Mouse (Mus musculus) neural tube, embryonic 13.5 days (tissue): Measurements from ENCODE around the gene Nobox. TPM values are rescaled to one million over a fixed set of nuclear protein-coding genes. Genes with fewer than 3 reads are reported as not detected.

Experiments
- ATAC-seq: fragments of 200-750 bp; cut with Nextera tagmentation; 2 replicates; pipeline ENCODE4 v1.8.0; 2017; ENCODE audit warnings: low read depth, mild to moderate bottlenecking, moderate TSS enrichment, moderate library complexity
- H3K27ac ChIP-seq: fragments of 300-500 bp; sonication (generic); replicated peaks from 2 replicates; pipeline ENCODE4 v1.5.1; 2015; ENCODE audit warnings: moderate library complexity, mild to moderate bottlenecking, inconsistent platforms
- H3K27me3 ChIP-seq: fragments of 300-500 bp; sonication (generic); 2 replicates; pipeline ENCODE4 v1.6.1; 2015; ENCODE audit warnings: mild to moderate bottlenecking, inconsistent platforms
- H3K36me3 ChIP-seq: fragments of 300-500 bp; sonication (generic); 2 replicates; pipeline ENCODE4 v1.6.1; 2015; ENCODE audit warnings: mild to moderate bottlenecking, inconsistent platforms
- H3K4me1 ChIP-seq: fragments of 300-500 bp; sonication (generic); replicated peaks from 2 replicates; pipeline ENCODE4 v1.6.1; 2015; ENCODE audit warnings: inconsistent platforms
- H3K4me2 ChIP-seq: fragments of 300-500 bp; sonication (generic); 2 replicates; pipeline ENCODE4 v1.6.1; 2015; ENCODE audit warnings: inconsistent platforms, mild to moderate bottlenecking, moderate library complexity
- H3K4me3 ChIP-seq: fragments of 300-500 bp; sonication (generic); 2 replicates; pipeline ENCODE4 v1.5.1; 2015; ENCODE audit warnings: mild to moderate bottlenecking, inconsistent platforms
- H3K9ac ChIP-seq: fragments of 300-500 bp; sonication (generic); 2 replicates; pipeline ENCODE4 v1.6.1; 2015; ENCODE audit warnings: moderate library complexity, mild to moderate bottlenecking, inconsistent platforms
- H3K9me3 ChIP-seq: fragments of 300-500 bp; sonication (generic); 2 replicates; pipeline ENCODE4 v1.6.1; 2016; ENCODE audit warnings: inconsistent platforms
- WGBS: fragments of 180-500 bp; shearing (Covaris S2); methylation state at CpG from one replicate; pipeline ENCODE4 v1.1.7; 2015; 5-methylcytosine and 5-hydroxymethylcytosine counted together
- polyA plus RNA-seq: library from polyadenylated mRNA; unstranded; fragments of >200 nt; fragmentation: Nextera tagmentation; extraction: Ambion mirVana; gene quantifications from 2 replicates; pipeline ENCODE4 v1.2.1, GENCODE M21; 2015

Gene Nobox
- polyA plus RNA-seq, 1 experiment from 2014 or later: not detected

DNA sequence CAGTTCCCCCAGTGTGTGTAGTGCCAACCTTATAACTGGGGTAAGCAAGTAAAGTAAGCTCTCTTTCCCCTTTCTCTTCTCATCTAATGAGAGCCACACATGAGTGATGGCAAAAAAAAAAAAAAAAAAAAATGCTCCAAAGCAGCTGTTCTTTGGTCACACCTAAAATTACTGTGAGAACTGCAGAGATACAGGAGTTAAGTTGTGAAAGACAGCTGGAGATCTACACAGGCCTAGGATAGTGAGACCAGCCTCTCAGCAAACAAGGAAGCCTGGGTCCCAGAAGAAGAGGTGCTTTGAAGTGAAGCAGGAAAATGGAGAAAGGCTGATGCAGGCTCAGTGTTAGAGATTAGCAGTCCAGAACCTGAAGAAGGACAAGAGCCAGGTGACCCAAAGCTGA, 3.2 kb upstream of the Nobox start:
- H3K36me3 ChIP-seq: no peaks in the 10 kb centered on the region
- H3K4me3 ChIP-seq: no peak overlapping the region
- ATAC-seq: no peak
- H3K4me1 ChIP-seq: no peaks in the 10 kb centered on the region
- H3K27me3 ChIP-seq: no peaks in the 10 kb centered on the region
- H3K9me3 ChIP-seq: no peaks in the 10 kb centered on the region
- H3K9ac ChIP-seq: no peak overlapping the region
- H3K4me2 ChIP-seq: no peak overlapping the region
- H3K27ac ChIP-seq: no peak overlapping the region

GRCm38 (mm10) chr6:43310071-43310470, 717 bp upstream of the Nobox start:
- no peak for ATAC-seq
- Histone ChIP-seq H3K27ac (no peak overlapping the region), H3K36me3 (no peaks in the 10 kb centered on the region), H3K9me3 (no peaks in the 10 kb centered on the region), H3K9ac (no peak overlapping the region), H3K4me2 (no peak overlapping the region), H3K4me3 (no peak overlapping the region), H3K4me1 (no peaks in the 10 kb centered on the region), H3K27me3 (no peaks in the 10 kb centered on the region)
- 85% methylated on average over 6 of the region's 6 CpGs for WGBS

DNA sequence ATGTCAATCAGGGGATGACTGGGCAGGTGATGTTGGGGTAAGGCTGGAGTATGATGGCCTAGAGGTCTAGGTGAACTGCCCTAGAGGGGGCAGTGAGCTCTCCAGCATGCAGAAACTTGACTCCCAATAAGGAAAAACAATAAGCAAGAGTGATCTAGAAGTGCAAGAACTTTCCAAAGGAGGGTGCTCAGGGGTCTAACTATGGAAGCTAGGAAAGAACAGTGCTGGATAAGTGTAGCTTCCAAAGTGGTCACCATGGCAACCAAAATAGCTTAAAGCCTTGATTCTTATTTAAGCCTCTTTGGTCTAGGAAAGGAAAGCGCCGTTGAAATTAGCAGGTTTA, 11.9 kb downstream of the Nobox start:
- Histone ChIP-seq H3K36me3 (no peaks in the 10 kb centered on the region), H3K4me1 (0 out of 2 replicates have a peak, but pooled peaks cover 6% of the 10 kb centered on the region), H3K4me2 (no peak overlapping the region), H3K9ac (no peak overlapping the region), H3K27me3 (no peaks in the 10 kb centered on the region), H3K9me3 (no peaks in the 10 kb centered on the region), H3K27ac (no peak overlapping the region), H3K4me3 (no peak overlapping the region)
- WGBS: 30% methylated on average over 2 of the region's 2 CpGs
- peak; percentile 50; the same call in 1 of the 2 replicates for ATAC-seq

- H3K9me3 ChIP-seq: no peaks in the 10 kb centered on the region
- no peaks in the 10 kb centered on the region for H3K27me3 ChIP-seq
- H3K4me1 ChIP-seq: 0 out of 2 replicates have a peak, but pooled peaks cover 6% of the 10 kb centered on the region
- H3K4me2 ChIP-seq: no peak overlapping the region
- no peak overlapping the region for H3K27ac ChIP-seq
- no peak overlapping the region for H3K9ac ChIP-seq
- no peaks in the 10 kb centered on the region for H3K36me3 ChIP-seq
- WGBS: 42% methylated on average over 7 of the region's 7 CpGs
- no peak overlapping the region for H3K4me3 ChIP-seq
- peak; percentile 78; the same call in 1 of the 2 replicates for ATAC-seq
Observed at GRCm38 (mm10) chr6:43296798-43297507, 12.4 kb downstream of the Nobox start.

- Histone ChIP-seq H3K9ac (no peak overlapping the region), H3K4me1 (0 out of 2 replicates have a peak, but pooled peaks cover 6% of the 10 kb centered on the region), H3K27me3 (no peaks in the 10 kb centered on the region), H3K4me3 (no peak overlapping the region), H3K9me3 (no peaks in the 10 kb centered on the region), H3K27ac (no peak overlapping the region), H3K36me3 (no peaks in the 10 kb centered on the region), H3K4me2 (no peak overlapping the region)
- no peak for ATAC-seq
- WGBS: 52% methylated on average over 5 of the region's 5 CpGs
Observed at GRCm38 (mm10) chr6:43295908-43296307, 13.4 kb downstream of the Nobox start.

DNA sequence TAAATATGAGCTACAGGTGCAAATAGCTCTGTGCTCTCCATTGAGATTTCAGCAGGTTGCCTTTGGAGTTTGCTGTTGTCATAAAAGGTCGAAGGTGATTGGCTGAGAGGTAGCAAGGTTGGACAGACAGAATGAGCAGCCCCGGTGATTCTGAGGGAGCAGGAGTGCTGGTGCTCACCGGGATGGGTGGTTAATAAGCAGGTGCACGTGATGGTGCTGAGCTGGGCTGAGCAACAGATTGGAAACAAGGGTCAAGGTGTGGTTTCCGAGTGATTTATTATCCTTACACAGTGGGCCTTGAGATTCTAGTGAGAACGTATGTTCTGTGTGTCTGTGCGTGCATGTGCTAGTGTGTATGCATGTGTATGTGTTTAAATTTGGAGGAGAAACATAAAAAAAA, 16.2 kb downstream of the Nobox start:
- Histone ChIP-seq H3K9me3 (no peaks in the 10 kb centered on the region), H3K4me2 (no peak overlapping the region), H3K36me3 (no peaks in the 10 kb centered on the region), H3K4me3 (no peak overlapping the region), H3K9ac (no peak overlapping the region), H3K4me1 (0 out of 2 replicates have a peak, but pooled peaks cover 6% of the 10 kb centered on the region), H3K27ac (no peak overlapping the region), H3K27me3 (no peaks in the 10 kb centered on the region)
- 79% methylated on average over 7 of the region's 7 CpGs for WGBS
- no peak for ATAC-seq

- H3K36me3 ChIP-seq: no peaks in the 10 kb centered on the region
Observed at GRCm38 (mm10) chr6:43292471-43293076, 16.8 kb downstream of the Nobox start.

GRCm38 (mm10) chr6:43292041-43292440, 17.3 kb downstream of the Nobox start:
- ATAC-seq: no peak
- WGBS: 90% methylated on average over 3 of the region's 3 CpGs

More at GRCm38 (mm10) chr6:43292471-43293076, 16.8 kb downstream of the Nobox start:
- WGBS: 79% methylated on average over 6 of the region's 6 CpGs
- Histone ChIP-seq H3K4me3 (no peak overlapping the region), H3K4me2 (no peak overlapping the region), H3K9me3 (no peaks in the 10 kb centered on the region), H3K4me1 (0 out of 2 replicates have a peak, but pooled peaks cover 6% of the 10 kb centered on the region), H3K27me3 (no peaks in the 10 kb centered on the region), H3K27ac (no peak overlapping the region), H3K9ac (no peak overlapping the region)
- ATAC-seq: no peak

GRCm38 (mm10) chr6:43280481-43280880, 28.9 kb downstream of the Nobox start:
- Histone ChIP-seq H3K4me2 (no peak overlapping the region), H3K36me3 (no peaks in the 10 kb centered on the region), H3K27me3 (no peaks in the 10 kb centered on the region), H3K9me3 (no peaks in the 10 kb centered on the region), H3K4me1 (no peaks in the 10 kb centered on the region), H3K9ac (no peak overlapping the region), H3K27ac (no peak overlapping the region), H3K4me3 (no peak overlapping the region)
- ATAC-seq: no peak
- 90% methylated on average over 5 of the region's 5 CpGs for WGBS

More at GRCm38 (mm10) chr6:43292041-43292440, 17.3 kb downstream of the Nobox start:
- no peaks in the 10 kb centered on the region for H3K36me3 ChIP-seq
- H3K27me3 ChIP-seq: no peaks in the 10 kb centered on the region
- H3K4me1 ChIP-seq: 0 out of 2 replicates have a peak, but pooled peaks cover 6% of the 10 kb centered on the region
- H3K9ac ChIP-seq: no peak overlapping the region
- H3K4me3 ChIP-seq: no peak overlapping the region
- no peak overlapping the region for H3K27ac ChIP-seq
- H3K9me3 ChIP-seq: no peaks in the 10 kb centered on the region
- H3K4me2 ChIP-seq: no peak overlapping the region

- ATAC-seq: no peak
- Histone ChIP-seq H3K9me3 (no peaks in the 10 kb centered on the region), H3K36me3 (no peaks in the 10 kb centered on the region), H3K9ac (no peak overlapping the region), H3K4me1 (no peaks in the 10 kb centered on the region), H3K4me3 (no peak overlapping the region), H3K27me3 (no peaks in the 10 kb centered on the region), H3K27ac (no peak overlapping the region), H3K4me2 (no peak overlapping the region)
Observed at GRCm38 (mm10) chr6:43278247-43278646, 31.1 kb downstream of the Nobox start.

GRCm38 (mm10) chr6:43274123-43274522, 35.2 kb downstream of the Nobox start:
- Histone ChIP-seq H3K27me3 (no peaks in the 10 kb centered on the region), H3K9me3 (no peaks in the 10 kb centered on the region), H3K4me2 (no peak overlapping the region), H3K36me3 (no peaks in the 10 kb centered on the region), H3K4me3 (no peak overlapping the region), H3K4me1 (no peaks in the 10 kb centered on the region), H3K9ac (no peak overlapping the region), H3K27ac (no peak overlapping the region)
- WGBS: 83% methylated on average over 4 of the region's 4 CpGs
- no peak for ATAC-seq

DNA sequence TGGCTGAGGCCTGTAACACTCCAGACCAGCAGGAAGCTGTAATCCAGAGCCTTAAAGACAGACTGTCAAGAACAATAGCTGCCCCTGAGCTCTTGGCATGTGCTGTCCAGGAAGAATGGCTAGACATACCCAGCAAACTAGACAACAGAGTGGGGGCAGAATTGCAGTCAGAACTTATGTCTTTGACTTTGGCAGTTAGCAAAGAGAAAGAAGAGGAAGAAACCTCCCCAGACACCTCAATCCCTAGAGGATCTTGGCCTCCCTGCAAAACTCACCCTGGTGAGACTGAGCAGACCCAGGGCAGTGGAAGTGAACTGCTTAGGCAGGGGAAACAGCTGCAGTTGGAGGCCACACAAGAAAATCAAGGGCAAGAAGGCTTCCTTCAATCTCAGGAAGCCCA, 36.8 kb downstream of the Nobox start:
- H3K9me3 ChIP-seq: no peaks in the 10 kb centered on the region
- no peak overlapping the region for H3K4me3 ChIP-seq
- no peak overlapping the region for H3K4me2 ChIP-seq
- H3K27ac ChIP-seq: no peak overlapping the region; the same call in 1 of the 2 replicates
- no peaks in the 10 kb centered on the region for H3K36me3 ChIP-seq
- no peak for ATAC-seq
- no peaks in the 10 kb centered on the region for H3K4me1 ChIP-seq
- no peaks in the 10 kb centered on the region for H3K27me3 ChIP-seq
- no peak overlapping the region for H3K9ac ChIP-seq
